Mouse (Mus musculus) lung, postnatal 10 days (tissue): ENCODE data around the gene Clspn.

ENCODE experiments used
- DNase-seq: peaks from one replicate; pipeline ENCODE4 v3.0.0; 2021

Clspn gene

DNA sequence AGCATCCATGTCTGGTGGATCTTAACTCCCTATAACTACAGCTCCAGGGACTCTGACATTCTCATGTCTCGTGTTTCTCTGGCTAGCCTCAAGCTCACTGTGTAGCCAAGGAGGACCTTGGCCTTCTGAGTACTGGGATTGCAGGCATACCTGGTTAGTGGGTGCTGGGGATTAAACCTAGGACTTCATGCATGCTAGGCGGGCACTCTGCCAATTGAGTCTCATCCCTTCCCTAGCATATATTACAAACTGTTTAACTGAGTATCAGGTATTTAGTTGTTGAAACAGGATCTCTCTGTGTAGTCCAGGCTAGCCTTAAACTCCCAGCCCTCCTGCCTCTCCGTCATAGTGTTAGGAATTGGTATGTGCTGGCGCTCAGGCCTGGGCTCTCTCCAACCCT is 10.5 kb downstream of the Clspn start:
- DNase-seq = no peak

DNA sequence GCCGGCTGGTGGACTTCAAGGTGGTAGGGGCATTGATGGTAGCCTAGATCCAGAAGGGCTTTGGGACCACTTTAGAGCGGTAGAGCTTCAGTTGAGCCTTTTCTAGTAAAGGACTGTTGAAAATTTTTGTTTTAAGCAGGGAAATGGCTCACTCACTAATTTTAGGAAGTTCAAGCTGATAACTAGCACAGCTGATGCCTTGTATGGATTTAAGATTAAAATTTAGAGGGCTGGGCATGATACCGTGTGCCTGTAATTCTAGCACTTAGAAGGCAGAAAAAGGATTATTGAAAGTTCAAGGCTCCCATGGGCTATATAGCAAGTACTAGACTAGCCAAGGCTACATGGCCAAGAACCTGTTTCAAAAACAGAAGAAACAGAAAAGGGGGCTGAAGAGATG is 13.0 kb downstream of the Clspn start:
- DNase-seq = no peak

DNA sequence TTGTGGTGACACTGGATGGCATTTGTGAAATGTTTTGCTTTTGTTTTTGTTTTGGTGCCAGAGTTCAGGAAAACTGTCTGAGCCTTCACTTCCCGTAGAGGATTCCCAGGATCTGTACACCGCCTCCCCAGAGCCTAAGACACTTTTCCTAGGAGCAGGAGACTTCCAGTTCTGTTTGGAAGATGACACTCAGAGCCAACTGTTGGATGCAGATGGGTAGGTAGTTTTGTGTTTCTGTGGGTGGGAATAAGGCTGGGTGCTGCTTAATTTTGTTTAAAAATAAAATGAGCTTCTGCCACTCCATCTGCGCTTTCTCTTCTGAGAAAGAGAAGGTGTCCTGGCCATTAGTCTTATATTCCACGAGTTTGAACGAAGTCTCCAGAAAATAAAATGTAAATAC is 19.5 kb downstream of the Clspn start:
- no peak for DNase-seq

DNA sequence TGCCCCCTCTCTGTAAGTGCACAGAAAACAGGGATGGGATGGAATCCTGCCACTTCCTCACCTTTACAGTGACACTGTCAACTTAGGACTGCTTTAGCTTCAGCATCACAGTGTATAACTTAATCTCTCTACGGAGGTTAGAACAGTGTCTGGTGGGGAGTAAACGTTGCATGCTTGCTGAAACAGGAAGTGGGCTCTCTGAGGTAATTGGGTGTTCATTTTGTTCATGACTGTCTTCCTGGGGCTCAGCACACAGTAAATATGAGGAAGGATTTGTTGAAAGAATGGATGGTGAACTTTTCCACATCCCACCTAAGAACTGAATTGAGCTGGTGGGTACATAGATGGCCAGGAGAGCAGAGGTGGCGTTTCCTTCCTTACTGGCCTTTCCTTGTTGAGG is 21.2 kb downstream of the Clspn start:
- DNase-seq = no peak

DNA sequence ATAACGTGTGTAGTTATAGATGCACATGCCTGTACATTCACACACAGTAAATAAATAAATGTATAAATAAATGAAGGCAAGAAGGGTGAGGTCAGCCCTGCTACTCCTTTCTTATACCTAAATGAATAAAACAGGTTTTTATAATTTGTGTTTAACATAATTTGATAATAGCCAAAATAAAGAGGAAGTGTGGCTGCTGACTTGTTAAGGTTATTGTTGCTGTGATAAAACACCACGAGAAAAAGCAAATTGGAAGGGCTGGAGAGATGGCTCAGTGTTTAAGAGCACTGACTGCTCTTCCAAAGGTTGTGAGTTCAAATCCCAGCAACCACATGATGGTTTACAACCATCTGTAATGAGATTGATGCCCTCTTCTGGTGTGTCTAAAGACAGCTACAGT is 22.3 kb downstream of the Clspn start:
- no peak for DNase-seq

DNA sequence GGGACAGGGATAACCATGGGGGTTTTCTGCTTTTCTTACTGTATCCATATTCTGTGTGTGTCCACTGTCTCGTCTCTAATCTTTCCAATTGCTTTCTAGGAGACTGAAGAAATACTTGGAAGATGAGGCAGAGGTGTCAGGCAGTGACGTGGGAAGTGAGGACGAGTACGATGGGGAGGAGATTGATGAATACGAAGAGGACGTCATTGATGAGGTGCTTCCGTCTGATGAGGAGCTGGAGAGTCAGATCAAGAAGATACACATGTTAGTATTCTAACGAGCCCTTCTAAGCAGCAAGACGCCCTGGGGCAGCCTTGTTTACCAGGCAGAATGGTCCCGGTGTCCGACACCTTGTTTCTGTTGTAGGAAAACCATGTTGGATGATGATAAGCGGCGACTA is 29.0 kb downstream of the Clspn start:
- no peak for DNase-seq

DNA sequence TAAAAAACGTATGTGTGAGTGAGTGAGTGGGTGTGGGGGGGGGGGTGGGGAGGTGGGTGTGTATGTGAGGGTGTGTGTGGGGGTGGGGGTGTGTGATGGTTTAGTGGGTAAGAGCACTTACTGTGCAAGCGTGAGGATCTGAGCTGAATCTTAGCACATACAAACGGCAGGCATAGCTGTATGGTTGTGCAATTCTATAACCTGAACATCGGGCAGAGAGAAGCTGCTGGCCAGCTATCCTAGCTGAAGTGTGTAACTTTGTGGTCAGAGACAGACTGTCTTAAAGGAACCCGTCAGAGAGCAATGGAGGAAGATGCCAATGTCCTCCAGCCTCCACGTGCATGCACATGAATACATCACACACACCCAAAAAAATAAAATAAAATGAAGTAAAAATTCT is 35.3 kb downstream of the Clspn start:
- no peak for DNase-seq

DNA sequence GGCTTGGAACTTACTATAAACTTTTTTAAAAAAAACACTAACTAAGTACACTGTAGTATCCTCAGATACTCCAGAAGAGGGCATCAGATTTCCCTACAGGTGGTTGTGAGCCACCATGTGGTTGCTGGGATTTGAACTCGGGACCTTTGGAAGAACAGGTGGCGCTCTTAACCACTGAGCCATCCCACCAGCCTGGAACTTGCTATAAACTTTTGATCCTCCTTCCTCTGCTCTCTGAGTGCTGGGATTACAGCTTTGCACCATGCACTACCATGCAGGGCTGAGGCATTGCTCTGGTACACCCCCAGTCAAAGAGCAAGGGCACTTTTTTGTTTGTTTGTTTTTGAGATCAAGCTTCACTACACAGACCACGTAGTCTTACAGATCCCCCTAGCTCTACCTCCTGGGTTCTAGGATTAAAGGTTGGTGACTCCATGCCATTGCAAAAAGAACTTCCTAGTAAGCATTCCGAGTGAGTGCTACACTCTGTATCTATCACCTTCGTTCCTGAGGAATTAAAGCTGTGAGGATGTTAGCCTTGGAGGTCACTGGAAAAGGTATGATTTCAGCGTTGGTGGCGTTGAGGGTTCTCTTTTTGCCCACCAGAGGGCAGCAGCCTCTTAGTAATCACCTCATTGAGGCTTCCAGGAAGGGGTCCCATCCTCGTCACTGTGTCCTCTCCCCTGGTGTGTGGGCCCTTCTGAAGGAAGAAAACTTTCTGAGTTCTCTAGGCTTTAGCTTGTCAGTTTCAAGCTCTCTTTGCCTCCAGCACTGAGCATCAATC is 43.4 kb downstream of the Clspn start:
- DNase-seq = peak; percentile 67

DNA sequence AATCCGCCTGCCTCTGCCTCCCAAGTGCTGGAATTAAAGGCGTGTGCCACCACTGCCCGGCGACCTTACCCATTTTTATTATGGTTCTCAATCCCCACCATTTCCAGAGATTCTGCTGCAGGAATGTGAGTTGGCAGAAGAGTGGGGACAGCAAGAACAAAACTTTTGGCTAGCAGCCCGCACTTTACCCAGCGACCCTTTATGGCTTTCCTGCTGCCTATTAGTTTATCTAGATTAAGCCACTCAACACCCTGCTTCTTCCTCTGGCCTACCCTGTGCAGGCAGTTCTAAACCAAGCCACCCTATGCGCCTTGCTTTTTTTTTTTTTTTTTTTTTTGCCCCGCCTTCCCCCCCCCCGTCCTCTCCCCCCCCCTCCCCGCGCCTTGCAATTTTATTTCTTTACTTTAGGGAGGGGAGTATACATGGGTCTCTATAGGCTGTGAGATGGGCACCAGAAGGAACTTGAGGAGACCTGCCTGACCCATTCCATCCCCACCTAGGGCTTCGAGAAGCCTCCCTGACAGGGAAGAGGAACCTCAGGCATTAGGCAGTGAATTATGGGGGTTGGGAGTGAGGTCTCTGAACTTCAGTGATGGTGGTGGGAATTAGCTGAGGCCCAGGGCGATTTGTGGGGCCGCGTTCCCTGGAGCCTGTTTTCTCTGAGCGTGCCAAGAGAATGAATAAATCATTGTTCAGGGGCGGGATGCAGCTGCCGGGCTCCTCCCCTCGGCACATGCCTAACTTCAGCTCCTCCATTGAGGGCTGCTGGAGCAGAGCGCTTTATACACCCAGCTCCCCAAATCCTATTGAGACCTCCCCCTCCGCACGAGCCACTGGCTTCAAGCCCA is 45.1 kb downstream of the Clspn start:
- peak; percentile 63 for DNase-seq

DNA sequence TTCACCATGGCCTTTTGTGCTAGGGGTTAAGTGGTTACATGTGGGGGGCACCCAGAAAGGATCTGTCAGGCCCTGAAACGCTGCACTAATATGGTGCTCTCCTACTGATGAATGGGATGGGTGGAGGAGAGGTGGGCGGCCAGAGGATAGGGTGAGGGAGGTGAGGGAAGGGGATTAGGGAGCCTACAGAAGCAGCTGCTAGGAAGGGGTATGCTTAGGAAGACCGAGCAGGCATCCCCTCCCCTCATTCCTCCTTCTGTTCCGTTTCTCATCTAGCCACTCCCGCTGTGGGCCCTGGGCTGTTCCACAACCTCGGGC is 45.7 kb downstream of the Clspn start:
- no peak for DNase-seq

DNA sequence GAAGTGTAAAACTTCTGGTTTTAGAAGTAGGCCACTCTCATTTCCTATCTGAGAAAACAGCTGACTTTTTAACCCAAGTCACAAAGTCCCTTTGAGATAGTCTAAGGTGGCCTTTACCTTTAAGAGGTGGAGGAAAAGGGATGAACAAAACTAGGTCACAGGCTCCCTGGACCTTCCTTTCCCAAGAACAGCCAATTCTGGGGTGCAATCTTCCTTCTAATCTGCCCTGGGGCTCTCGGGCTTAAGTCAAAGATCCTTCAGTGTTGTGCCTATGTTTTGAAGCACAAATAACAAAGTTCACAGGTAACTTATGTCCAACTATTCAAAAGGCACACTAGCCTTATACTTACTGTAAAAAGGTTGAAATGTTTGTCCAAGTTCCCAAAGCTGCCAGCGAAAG is 47.4 kb downstream of the Clspn start:
- DNase-seq = no peak

DNA sequence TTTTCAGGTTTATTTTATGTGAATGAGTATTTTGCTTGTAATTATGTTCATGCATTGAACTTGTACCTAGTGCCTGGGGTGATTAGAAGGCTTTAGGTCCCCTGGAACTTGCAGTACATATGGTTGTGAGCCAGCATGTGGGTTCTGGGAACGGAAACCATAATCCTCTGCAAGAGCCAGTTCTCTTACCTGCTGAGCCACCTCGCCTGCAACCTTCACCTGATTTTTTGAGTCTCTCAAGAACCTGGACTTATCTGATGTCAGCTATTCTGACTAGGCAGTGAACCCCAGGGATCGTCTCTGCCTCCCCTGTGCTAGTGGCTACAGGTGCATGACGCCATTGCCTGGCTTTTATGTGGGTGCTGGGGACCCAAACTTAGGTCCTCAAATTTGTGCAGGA is 49.0 kb downstream of the Clspn start:
- no peak for DNase-seq

DNA sequence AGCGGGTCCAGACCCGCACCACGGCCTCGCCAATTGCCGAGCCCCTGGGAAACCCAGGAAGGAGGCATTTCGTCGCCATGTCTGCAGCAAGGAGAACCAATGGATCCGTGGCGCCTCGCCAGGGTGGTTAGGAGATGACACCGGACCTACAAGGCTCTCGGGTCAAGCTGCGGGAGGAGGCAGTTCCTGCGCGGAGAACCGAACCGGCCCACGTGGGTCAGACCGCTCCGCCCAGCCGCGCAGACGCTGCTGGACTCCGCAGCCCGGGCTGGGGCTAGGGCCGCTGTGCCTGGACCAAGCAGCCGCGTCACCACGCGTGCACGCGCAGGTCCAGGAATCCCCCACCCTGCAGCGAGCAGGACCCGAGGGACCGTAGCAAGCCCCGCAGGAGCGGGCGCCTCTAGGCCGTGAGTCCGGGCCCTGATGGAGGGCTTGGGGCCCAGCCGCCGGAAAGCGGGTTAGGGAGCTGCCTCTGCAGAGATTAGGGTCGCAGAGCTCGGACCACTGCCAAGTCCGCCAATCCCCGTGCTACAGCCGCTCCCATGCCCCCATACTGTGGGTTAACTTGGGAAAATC is 53.0 kb downstream of the Clspn start, which contains the start of gene 5730409E04Rik:
Gene 5730409E04Rik, plus strand, starts transcription at position 213 of the 576 bp plus-strand sequence.
- peak; percentile 91 for DNase-seq

DNA sequence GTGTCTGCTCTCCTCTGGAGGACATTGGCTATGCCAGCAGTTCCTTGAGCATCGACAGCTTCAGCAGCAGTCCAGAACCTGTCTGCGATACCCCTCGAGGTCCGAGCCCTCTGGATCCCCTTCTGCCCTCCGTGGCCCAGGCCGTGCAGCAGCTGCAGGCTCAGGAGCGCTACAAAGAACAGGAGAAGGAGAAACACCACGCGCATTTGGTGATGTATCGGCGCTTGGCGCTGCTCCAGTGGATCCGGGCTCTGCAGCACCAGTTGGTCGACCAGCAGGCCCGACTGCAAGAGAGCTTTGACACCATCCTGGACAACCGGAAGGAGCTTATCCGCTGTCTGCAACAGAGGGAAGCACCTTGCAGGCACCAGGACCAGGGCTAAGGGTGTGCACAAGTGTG is 55.3 kb downstream of the Clspn start:
- DNase-seq = no peak

DNA sequence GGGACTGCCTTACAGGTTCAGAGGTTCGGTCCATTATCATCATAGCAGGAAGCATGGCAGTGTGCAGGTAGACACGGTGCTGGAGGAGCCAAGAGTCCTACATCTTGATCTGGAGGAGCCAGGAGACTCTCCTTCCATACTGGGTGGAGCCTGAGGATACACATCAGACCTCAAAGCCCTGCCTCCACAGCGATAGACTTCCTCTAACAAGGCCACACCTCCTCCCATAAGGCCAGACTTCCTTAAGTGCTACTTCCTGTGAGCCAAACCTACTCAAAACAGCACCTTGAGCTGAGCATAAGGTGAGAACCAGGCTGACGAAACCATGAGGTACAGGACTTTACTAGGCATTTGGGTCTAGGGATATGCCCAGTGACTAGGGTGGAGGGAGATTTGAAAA is 59.6 kb downstream of the Clspn start:
- no peak for DNase-seq

DNA sequence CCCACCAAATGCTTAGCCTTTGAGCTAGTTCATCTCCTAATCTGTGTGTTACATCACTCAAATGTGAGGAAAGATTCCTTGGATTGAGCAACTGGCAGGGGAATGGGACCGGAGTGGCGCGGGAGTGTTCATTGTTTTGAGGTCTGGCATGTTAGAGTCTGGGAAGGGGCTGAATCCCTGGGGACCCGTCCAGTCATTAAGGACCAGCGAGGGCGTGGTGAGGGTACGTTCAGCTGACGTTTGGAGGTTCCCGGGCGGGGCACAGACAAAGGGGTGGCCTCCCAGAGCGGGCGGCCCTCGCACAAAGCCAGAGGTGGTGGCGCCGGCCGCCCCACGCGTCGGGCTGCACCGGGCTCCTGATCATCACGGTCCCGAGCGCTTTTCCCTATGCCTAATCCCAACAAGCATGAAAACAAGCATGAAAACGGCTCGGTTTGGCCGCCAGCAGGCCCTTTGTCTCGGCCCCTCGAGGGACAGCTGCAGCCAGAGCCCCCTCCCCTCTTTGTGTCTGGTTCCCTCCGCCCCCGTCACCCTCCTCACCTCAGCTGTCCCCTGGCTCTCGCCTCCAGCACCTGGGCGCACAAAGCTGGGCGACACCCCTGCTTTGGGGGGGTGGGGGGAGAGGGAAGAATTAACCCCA is 63.1 kb downstream of the Clspn start:
- peak; percentile 13 for DNase-seq

DNA sequence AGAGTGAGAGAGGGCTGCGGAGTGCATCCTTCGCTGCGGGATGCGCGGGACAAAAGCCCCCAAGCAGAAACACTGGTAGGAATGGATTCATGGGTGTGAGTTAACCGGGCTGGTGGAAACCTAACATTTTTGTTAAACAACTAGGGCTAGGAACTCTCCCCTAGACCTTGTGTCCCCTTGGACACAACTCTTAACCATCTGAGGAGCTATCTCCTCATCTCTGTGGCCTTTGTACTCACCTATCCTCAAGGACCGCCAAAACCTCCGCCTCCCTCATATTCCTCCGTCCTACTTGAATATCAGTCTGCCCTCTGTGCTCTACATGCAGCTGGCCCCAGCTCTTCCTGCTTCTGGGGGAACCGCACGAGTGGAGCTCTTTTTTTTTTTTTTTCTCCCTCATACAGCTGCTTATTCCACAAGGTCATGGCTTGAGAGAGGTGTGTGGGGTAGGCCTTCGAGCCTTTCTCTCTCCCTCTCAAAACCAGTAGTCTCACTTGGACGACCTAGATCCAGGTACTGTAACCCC is 63.7 kb downstream of the Clspn start:
- no peak for DNase-seq

DNA sequence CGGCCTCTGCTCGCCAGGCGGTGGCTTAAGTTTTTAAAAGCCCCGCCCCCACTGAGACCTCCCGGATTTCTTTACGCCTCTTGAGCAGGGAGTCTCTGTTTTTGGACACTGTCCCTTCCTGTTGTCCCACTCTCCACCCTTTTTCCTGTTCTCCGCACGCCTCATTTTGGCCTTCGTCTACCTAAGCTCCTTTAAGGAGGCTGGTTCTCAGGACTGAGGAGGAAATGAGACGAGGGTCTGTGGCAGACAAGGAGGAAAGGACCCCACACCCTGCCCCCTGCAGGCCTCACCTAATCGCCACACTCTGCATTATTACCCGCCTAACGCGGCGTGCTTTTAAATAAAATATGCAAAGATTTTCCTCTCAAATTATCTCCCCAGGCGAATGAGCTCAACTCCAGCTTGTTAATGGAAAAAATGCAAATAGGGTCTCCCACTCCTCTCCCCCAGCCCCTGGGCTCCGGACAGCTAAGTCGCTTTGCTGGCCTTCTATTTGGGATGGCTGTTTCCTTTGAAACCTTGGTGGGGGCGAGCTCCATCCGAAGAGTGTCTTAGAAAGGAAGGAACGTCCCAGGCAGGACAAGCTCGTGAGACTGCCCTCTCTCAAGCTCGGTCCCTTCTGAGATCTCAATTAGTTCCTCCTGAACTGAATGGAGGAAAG is 70.4 kb downstream of the Clspn start:
- peak; percentile 44 for DNase-seq

DNA sequence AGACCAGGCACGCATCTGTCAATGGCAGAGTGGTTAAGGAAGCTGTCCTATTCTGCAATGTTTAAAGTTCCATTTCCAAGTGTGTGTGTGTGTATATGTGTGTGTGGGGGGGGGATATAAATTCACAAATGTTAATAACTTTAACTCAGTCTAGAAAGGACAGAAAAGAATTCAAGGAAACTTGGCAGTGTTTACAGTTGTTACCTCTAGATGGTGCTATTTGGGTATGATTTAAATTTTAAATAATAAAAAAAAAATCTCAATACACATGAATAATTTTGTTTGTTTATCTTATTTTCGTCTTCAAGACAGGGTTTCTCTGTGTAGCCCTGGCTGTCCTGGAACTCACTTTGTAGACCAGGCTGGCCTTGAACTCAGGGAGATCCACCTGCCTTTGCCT is 75.2 kb downstream of the Clspn start:
- DNase-seq = no peak

DNA sequence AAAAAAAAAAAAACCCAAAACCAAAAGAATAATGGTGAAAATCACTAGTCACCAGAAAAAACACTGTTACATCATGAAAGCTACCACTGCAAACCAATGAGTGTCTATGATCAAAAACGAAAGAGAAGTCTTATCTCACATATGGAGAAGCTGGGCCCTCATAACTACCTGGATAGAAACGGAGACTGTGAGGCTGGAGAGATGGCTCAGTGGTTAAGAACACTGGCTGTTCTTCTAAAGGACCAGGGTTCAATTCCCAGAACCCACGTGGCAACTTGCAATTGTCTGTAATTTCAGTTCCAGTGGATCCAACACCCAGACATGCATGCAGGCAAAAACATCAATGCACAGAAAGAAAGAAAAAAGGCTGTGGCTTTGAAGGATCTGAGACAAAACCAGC is 75.9 kb downstream of the Clspn start:
- DNase-seq = no peak

DNA sequence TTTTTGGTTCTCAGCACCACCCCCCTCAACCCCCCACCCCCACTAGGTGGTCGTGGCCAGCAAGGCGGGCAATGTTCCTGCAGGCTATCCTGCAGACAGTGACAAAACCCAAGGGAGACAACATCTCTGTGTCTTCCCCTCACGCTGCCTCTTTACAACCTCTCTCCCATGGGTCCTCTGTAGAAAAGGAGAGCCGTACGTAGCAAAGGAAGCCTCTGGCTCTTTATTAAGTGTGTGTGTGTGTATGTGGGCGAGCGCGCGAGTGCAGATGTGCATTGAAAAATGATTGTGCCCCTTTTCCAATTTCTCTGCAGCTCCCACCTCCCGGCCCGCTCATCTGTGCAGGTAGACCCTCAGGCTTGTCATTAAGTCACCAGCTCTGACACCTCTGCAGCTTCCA is 79.6 kb downstream of the Clspn start:
- no peak for DNase-seq

DNA sequence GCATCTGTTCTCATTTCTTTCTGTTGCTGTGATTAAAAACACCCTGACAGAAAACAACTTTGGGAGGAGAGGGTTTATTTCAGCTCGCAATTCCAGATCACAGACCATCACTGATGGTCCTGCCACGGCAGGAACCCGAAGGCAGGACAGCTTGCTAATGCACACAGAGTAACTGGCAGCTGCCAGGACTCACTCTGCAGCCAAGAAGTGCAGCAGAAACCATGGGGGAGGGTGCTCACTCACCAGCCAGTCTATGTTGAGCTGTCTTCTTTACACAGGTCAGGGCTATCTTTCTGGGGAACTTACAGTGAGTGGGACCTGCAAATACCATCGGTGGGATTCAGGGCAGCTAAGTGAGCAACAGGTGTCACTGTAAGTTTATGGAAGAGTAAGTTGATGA is 80.7 kb downstream of the Clspn start:
- DNase-seq = no peak

DNA sequence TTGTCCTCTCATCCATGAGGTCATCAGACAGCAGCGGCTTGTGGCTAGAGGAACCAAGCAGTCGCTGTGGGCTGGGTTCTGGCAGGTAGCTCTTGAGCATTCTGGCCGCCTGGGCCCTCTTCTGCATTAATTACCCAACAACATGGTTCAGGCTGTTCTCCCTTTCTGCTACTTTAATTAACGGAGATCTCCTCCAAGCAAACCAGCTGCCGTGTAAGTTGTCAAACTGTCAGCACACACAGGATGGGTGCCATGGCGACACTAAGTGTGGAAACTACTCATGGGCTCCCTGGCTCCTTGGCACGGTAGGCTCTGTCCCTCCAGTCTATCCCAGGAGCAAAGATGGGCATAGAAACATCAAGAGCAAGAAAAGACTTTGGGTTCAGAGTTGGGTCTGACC is 82.6 kb downstream of the Clspn start:
- no peak for DNase-seq
